ENCODE assay signal across 14 mouse cellular contexts in the genomic region with DNA sequence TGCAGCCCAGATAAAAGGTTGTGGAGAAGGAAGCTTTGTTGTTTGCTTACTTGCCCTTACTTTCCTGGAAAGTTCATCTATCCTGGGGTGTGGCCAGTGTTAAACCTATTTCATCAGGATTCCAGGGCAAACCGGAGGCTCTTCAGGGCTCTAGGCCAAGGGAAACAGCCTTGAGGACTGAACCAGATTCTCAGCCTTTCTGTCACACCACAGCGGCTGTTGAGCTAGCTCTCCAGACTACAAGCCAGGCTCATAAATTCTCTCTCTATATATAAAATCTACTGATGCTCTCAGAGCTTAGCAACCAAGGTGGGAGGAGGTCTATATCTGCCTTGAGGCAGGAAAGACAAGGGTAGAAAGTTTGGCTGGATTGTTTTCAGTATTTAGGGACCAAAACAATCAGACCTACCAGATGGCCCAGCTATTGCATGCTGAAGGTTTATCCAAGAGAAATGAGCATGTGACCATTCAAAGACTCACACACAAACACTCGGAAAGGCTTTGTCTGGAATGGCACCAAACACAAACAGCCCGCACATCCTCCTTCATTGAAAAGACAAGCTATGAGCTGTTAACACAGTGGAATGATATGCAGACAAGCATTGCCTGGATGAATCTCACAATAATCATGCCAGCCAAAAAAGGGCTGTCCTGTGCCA. TPM values are rescaled to one million over a fixed set of nuclear protein-coding genes. Genes with fewer than 3 reads are reported as not detected.
DNase-seq lines count a peak whose midpoint lies in the region.
"Had no signal": no experiment of that assay in that cellular context is flagged by ENCODE, and none has a peak within 500 bp of the region (broad histone marks: within the 10 kb centered on the region; RNA-seq: fewer than 3 reads in every experiment).

No protein-coding gene starts in this region.

- intact Hi-C loops in left cerebral cortex, postnatal 36 days (cut with DNase I), result no loop called here

- peak; percentile 18 to 52 for DNase-seq in frontal cortex, postnatal 36 days (ENCODE audit: low spot score in 2 of 2)
- no peak for DNase-seq in frontal cortex, postnatal 10 days (ENCODE audit: low spot score in 2 of 2)
- DNase-seq in left cerebral cortex, postnatal 36 days (ENCODE audit: low spot score in 2 of 2), result peak; percentile 23 to 25
- no peak for DNase-seq in left cerebral cortex, adult 11 months (ENCODE audit: low spot score)
- DNase-seq in brain, adult 2 months (ENCODE audit: low read depth, low spot score), result peak; percentile 66
- DNase-seq in adrenal gland, postnatal 4 days (ENCODE audit: low spot score in 2 of 2), result no peak
- DNase-seq: adrenal gland, adult 8-10 months; adrenal gland, postnatal 36 days; cerebellum, adult 11-12 months; cerebellum, adult 9-11 months; cerebellum, postnatal 36 days; gastrocnemius, postnatal 36 days; heart, adult 11 months; heart, postnatal 36 days had no signal

RNA-seq across cellular contexts. Expression of a gene that starts 24.9 kb away (rescaled TPM):
- total RNA-seq in left cerebral cortex, postnatal 36 days (2021), result 1 to 10 TPM; 1.3 to 1.6 TPM
- 10 to 100 TPM; 19.0 to 20.4 TPM for total RNA-seq in adrenal gland, postnatal 4 days (2021)

Comparison
In these comparisons a context has a peak if more than half of its experiments do, and no peak if none do; other contexts are left out.
1. DNase-seq: peak in frontal cortex, postnatal 36 days (2 of 2), left cerebral cortex, postnatal 36 days (2 of 2) and brain, adult 2 months (single experiment); none in frontal cortex, postnatal 10 days (0 of 2), left cerebral cortex, adult 11 months (single experiment) and adrenal gland, postnatal 4 days (0 of 2).
2. RNA of a gene that starts 24.9 kb away (total RNA-seq): 19.0 to 20.4 TPM in adrenal gland, postnatal 4 days; 1.3 to 1.6 TPM in left cerebral cortex, postnatal 36 days; every median in the first group is over 4 times any median in the second.